Mouse (Mus musculus) layer of hippocampus, postnatal 36 days (tissue): ENCODE data around the gene Xkr8. TPM values are rescaled to one million over a fixed set of nuclear protein-coding genes. Genes with fewer than 3 reads are reported as not detected.

Experiments
- DNase-seq, 2 experiments: peaks; one replicate each; pipeline ENCODE4 v3.0.0; 2022
- total RNA-seq, 2 experiments: library from RNA; stranded (reverse); gene quantifications; 2 replicates each; pipeline ENCODE4 v1.2.3; 2021

Gene Xkr8
- total RNA-seq, 2 experiments from 2014 or later: 2.3 to 5.5 TPM

DNA sequence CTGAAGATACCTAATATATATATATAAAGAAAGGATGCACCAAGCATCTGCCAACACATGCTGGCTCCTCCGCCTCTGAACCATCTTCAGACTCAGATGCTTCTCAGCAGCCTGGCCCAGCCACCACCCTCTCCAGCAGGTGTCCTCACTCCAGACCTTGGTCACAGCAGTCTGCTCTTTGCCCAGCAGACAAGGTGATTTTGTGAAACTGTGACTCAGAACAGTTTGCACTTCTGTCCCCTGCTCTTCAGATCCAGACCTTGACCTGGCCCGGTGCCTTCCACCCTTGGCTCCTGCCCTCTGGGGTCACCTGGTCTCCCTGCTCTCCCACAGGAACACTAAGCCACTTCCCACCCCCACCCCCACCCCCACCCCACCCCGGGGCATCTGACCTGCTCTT lies 3.5 kb upstream of the Xkr8 start:
- no peak for DNase-seq

GRCm38 (mm10) chr4:132735389-132735788 lies 3.0 kb upstream of the Xkr8 start:
- no peak for DNase-seq

GRCm38 (mm10) chr4:132734766-132735165 lies 2.4 kb upstream of the Xkr8 start:
- no peak for DNase-seq

DNA sequence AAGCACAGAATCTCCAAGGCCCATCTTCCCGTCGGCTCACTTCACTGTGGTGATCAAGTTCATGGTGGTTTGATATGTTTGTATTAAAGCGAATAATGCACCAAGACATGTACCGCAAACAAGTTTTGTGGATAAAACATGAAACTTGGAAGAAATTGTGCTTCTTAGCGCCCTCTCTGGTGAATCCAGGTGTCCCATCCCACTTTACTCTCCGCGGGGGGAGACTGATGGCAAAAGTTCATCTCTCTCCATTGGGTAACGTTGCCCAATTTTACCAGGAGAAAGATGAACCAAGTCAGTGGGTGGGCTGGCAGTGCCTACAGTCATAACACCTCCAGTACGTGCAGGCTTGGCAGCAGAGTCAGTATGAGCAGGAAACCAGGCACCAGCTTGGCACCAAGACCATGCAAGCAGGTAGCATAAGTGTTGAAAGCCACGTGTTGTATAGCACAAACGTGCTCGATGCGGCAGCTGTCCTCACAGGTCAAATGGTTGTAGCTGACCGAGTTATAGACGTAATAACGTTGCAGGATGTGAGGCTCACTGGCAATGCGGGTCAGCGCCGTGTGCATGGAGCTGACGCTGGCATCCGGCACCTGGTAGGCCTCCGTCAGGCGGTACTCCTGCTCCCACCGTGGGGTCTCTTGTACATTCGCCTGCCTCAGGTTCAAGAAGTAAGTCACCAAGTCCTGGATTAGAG lies 875 bp upstream of the Xkr8 start:
- no peak for DNase-seq

DNA sequence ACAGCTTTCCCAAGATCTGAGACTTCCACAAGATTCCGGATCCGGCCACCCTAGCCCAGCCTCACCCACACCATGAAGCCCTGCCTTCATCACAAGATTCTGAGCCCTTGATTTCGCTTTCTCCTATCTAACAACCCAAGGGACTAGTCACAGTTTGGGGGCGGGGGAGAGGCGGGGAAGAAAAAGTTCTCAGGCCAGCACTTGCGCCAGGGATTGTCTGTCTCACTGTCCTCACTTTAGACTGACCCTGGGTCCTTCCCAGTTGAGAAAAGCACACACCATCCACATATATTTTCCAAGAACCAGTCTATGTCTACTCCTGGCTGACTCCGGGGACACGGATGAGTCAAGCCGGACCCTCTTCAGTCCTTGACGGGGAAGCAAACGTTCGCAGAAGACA lies 730 bp downstream of the Xkr8 start:
- no peak for DNase-seq

GRCm38 (mm10) chr4:132728233-132728632 lies 4.1 kb downstream of the Xkr8 start:
- DNase-seq: no peak

GRCm38 (mm10) chr4:132718251-132718650 lies 14.1 kb downstream of the Xkr8 start:
- no peak for DNase-seq

GRCm38 (mm10) chr4:132713181-132713580 lies 19.2 kb downstream of the Xkr8 start:
- no peak for DNase-seq

DNA sequence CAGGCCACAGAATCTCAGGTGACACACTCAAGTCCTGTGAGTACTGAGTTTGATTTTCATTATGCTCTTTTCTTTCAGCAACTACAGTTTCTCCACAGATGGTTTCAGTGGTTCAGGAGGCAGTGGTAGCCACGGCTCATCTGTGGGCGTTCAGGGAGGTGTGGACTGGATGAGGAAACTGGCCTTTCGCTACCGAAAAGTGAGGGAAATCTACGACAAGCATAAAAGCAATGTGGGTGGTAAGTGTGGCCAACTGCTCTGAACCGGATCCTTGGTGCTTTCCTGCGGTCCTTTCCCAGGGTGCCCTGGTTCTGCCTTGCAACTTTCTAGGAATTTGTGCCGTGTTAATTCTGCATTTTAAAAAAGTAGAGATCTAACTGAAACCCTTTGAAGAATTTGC lies 25.5 kb downstream of the Xkr8 start:
- DNase-seq: no peak

- no peak for DNase-seq
Measured at GRCm38 (mm10) chr4:132702076-132702475, 30.3 kb downstream of the Xkr8 start.

DNA sequence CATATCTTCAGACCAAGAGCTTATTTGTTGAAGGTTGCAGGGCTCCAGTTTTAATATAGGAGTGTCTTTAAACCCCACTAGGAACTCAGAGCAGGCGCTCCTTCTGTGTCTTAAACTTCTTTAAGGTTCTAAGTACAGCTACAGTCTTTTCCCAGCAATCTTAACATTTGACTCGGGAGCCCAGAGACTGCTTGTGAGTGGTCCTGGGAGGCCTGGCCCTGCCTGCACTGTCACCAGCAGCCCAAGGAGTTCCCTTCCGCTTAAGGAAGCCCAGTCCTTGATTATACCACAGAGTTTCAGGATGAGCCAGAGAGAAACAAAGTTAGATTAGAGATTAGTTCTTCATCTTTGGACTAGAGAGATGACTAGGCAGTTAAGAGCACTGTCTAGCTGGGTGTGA lies 39.0 kb downstream of the Xkr8 start:
- no peak for DNase-seq

DNA sequence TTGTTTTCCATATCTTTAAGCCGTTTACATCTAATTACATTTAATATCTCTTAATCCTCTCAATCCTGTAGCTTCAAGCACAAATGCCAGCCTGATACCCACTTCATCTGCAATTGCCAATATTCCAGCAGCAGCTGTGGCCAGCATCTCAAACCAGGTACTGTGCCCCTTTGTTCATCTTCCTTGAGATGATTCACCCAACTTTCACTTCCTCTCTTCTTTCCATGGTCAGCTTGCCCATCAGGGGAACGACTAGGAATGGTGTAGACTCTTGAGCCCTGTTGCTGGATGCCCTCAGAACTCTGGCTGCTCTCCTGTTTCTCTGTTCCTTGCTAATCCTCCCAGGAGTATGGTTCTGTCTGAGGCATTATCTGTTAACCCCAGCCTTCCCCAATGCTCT lies 42.7 kb downstream of the Xkr8 start:
- DNase-seq: no peak

GRCm38 (mm10) chr4:132676771-132677539 lies 55.4 kb downstream of the Xkr8 start:
- peak in 1 of 2 experiments; percentile 16 for DNase-seq

Other genes starting within 250 kb of the Xkr8 start
- gene Sesn2, start 222.0 kb downstream of the Xkr8 start, total RNA-seq: 10 to 100 TPM; 12.8 to 13.5 TPM
- 100 to 1,000 TPM; 415 to 443 TPM for gene Atpif1, start 198.9 kb downstream of the Xkr8 start, total RNA-seq
- 10 to 100 TPM; 77.9 to 86.7 TPM for gene Dnajc8, start 197.0 kb downstream of the Xkr8 start, total RNA-seq
- 1 to 10 TPM; 1.2 TPM for gene Ptafr, start 168.5 kb downstream of the Xkr8 start, total RNA-seq
- gene Eya3, start 93.6 kb downstream of the Xkr8 start, total RNA-seq: 10 to 100 TPM; 24.2 to 24.3 TPM
- gene Smpdl3b, start 24.7 kb upstream of the Xkr8 start, total RNA-seq: 1 to 10 TPM; 3.1 to 3.6 TPM
- gene Rpa2, start 35.8 kb upstream of the Xkr8 start, total RNA-seq: 10 to 100 TPM; 12.8 to 13.5 TPM
- gene Themis2, start 63.8 kb upstream of the Xkr8 start, total RNA-seq: under 1 TPM; 0.66 to 0.82 TPM
- 10 to 100 TPM; 40.3 to 41.9 TPM for gene Ppp1r8, start 110.6 kb upstream of the Xkr8 start, total RNA-seq
- gene Stx12, start 152.0 kb upstream of the Xkr8 start, total RNA-seq: 100 to 1,000 TPM; 102 to 108 TPM
- 10 to 100 TPM; 52.4 to 53.3 TPM for gene Fam76a, start 190.0 kb upstream of the Xkr8 start, total RNA-seq
- gene Fgr, start 241.5 kb upstream of the Xkr8 start, total RNA-seq: under 1 TPM in 1 of 2 experiments, not detected in 1; 0.66 TPM